Mouse (Mus musculus) limb, embryonic 13.5 days (tissue): ENCODE results near the gene Smndc1. TPM values are rescaled to one million over a fixed set of nuclear protein-coding genes. Genes with fewer than 3 reads are reported as not detected.
A peak's percentile ranks its signal among the peaks of the same experiment; 100 is the strongest.

Source experiments
- ATAC-seq: fragments of 200-750 bp; cut with Nextera tagmentation; 2 replicates; pipeline ENCODE4 v1.8.0; 2017; ENCODE audit warnings: low read depth, moderate number of reproducible peaks, moderate TSS enrichment; ENCODE audit not compliant: low FRiP score
- H3K27ac ChIP-seq: fragments of 300-500 bp; sonication (generic); 2 replicates; pipeline ENCODE4 v1.5.1; 2015; ENCODE audit warnings: inconsistent platforms, mild to moderate bottlenecking, moderate library complexity
- H3K27me3 ChIP-seq: fragments of 300-500 bp; sonication (generic); 2 replicates; pipeline ENCODE4 v1.6.1; 2015; ENCODE audit warnings: mild to moderate bottlenecking, inconsistent platforms
- H3K36me3 ChIP-seq: fragments of 300-500 bp; sonication (generic); 2 replicates; pipeline ENCODE4 v1.6.1; 2015; ENCODE audit warnings: inconsistent platforms, mild to moderate bottlenecking, moderate library complexity
- H3K4me1 ChIP-seq: fragments of 300-500 bp; sonication (generic); 2 replicates; pipeline ENCODE4 v1.6.1; 2015; ENCODE audit warnings: inconsistent platforms
- H3K4me2 ChIP-seq: fragments of 300-500 bp; sonication (generic); replicated peaks from 2 replicates; pipeline ENCODE4 v1.6.1; 2015; ENCODE audit warnings: inconsistent platforms, mild to moderate bottlenecking, moderate library complexity
- H3K4me3 ChIP-seq: fragments of 300-500 bp; sonication (generic); 2 replicates; pipeline ENCODE4 v1.5.1; 2015; ENCODE audit warnings: moderate library complexity, mild to moderate bottlenecking, inconsistent platforms
- H3K9ac ChIP-seq: fragments of 300-500 bp; sonication (generic); 2 replicates; pipeline ENCODE4 v1.6.1; 2015; ENCODE audit warnings: mild to moderate bottlenecking, inconsistent platforms
- H3K9me3 ChIP-seq: fragments of 300-500 bp; sonication (generic); 2 replicates; pipeline ENCODE4 v1.6.1; 2016; ENCODE audit warnings: inconsistent platforms
- WGBS: fragments of 180-500 bp; shearing (Covaris S2); methylation state at CpG from one replicate; pipeline ENCODE4 v1.1.7; 2015; 5-methylcytosine and 5-hydroxymethylcytosine counted together
- polyA plus RNA-seq: library from polyadenylated mRNA; unstranded; fragments of >200 nt; fragmentation: Nextera tagmentation; extraction: Ambion mirVana; gene quantifications from 2 replicates; pipeline ENCODE4 v1.2.1, GENCODE M21; 2015

Gene Smndc1
- 41.0 and 44.8 TPM in 2 replicates for polyA plus RNA-seq

DNA sequence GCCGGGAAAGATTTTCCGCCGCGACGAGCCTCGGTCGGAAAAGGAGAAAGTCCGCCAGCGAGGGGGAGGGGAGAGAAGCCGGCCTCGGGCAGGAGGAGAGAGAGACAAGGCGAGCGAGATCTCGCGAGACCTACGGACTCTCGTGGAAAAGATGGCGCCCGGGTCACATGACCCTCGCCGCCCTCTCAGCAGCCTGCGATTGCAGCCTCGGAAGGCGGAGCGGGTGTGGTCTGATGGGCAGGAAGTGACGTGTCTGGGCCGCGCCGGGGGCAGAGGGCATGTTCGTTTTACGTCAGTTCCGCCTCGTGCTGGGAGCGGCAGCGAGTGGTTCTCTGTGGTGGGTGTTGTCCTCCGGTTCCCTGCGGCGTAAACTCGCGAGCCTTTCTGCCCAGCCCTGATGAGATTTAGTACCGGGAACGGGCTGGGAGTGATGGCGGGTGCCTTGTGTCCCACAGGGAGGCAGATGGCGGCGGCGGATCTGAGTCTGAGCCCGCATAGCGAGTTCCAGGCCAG, at the start of gene Smndc1:
Smndc1 (minus strand) TSS at position 84 of the 513 bp plus-strand sequence.
- H3K4me1 ChIP-seq, result peaks cover 15% of the 10 kb centered on the region
- H3K27me3 ChIP-seq, result no peaks in the 10 kb centered on the region
- peak within 1 kb of the TSS; percentile 99 for H3K4me3 ChIP-seq
- H3K4me2 ChIP-seq, result peak within 1 kb of the TSS; percentile 79
- peaks cover 34% of the 10 kb centered on the region for H3K36me3 ChIP-seq
- no peaks in the 10 kb centered on the region for H3K9me3 ChIP-seq
- ATAC-seq, result peak; percentile 97
- peak within 1 kb of the TSS; percentile 99 for H3K27ac ChIP-seq
- H3K9ac ChIP-seq, result peak within 1 kb of the TSS; percentile 99
- WGBS, result 0% methylated on average over 48 of the region's 48 CpGs

GRCm38 (mm10) chr19:53439340-53439739, 49.0 kb upstream of the Smndc1 start:
- no peaks in the 10 kb centered on the region for H3K36me3 ChIP-seq
- WGBS, result 67% methylated on average over 7 of the region's 7 CpGs
- ATAC-seq, result no peak
- H3K4me3 ChIP-seq, result no peak overlapping the region
- H3K9ac ChIP-seq, result no peak overlapping the region
- no peak overlapping the region for H3K4me2 ChIP-seq
- H3K9me3 ChIP-seq, result no peaks in the 10 kb centered on the region
- no peaks in the 10 kb centered on the region for H3K27me3 ChIP-seq
- no peak overlapping the region for H3K27ac ChIP-seq
- peaks cover 8% of the 10 kb centered on the region for H3K4me1 ChIP-seq

- H3K4me3 ChIP-seq, result no peak overlapping the region
- peaks cover 4% of the 10 kb centered on the region; the same call in 1 of the 2 replicates for H3K4me1 ChIP-seq
- H3K27ac ChIP-seq, result no peak overlapping the region
- H3K4me2 ChIP-seq, result no peak overlapping the region
- no peaks in the 10 kb centered on the region for H3K36me3 ChIP-seq
- H3K9ac ChIP-seq, result no peak overlapping the region
- H3K9me3 ChIP-seq, result no peaks in the 10 kb centered on the region
- ATAC-seq, result no peak
- 91% methylated on average over 8 of the region's 8 CpGs for WGBS
- H3K27me3 ChIP-seq, result no peaks in the 10 kb centered on the region
Measured at GRCm38 (mm10) chr19:53437991-53438390, 47.6 kb upstream of the Smndc1 start.

DNA sequence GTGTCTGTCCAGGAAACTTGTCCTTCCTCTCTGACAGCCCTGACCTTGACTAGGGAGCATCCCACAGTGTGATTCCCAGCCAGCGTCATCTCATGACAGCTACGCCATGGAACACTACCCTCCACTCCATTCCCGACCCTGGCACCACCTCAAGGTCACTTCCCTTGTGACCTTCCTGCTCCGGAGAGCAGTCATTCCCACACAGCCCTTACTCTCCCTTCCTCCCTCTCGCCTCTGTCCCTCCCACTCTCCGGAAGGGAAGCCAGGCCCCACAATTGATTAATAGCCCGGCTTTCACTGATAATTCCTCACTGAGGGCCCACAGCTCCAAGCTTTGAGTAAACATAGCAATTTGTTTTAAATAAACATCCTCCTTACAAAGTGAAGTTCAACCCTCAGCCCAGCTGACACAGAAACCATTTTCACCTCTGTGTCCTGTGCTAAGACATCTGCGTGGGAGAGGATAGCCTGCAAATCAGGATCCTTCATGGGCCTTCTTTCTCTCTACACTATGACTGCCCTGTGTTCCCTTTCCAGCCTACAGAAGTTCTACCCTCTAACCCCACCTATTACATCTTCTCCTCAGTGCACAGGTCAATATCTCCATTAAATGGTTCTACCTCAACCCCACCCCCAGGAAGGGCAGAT, 47.1 kb upstream of the Smndc1 start:
- Histone ChIP-seq H3K9me3 (no peaks in the 10 kb centered on the region), H3K27me3 (no peaks in the 10 kb centered on the region), H3K4me3 (no peak overlapping the region), H3K4me1 (peaks cover 4% of the 10 kb centered on the region; the same call in 1 of the 2 replicates), H3K4me2 (no peak overlapping the region), H3K27ac (no peak overlapping the region), H3K9ac (no peak overlapping the region), H3K36me3 (no peaks in the 10 kb centered on the region)
- WGBS, result 30% methylated on average over 8 of the region's 8 CpGs
- no peak for ATAC-seq

GRCm38 (mm10) chr19:53433949-53434689, 43.7 kb upstream of the Smndc1 start:
- no peaks in the 10 kb centered on the region for H3K4me1 ChIP-seq
- WGBS, result 74% methylated on average over 10 of the region's 10 CpGs
- no peak overlapping the region for H3K4me2 ChIP-seq
- H3K36me3 ChIP-seq, result no peaks in the 10 kb centered on the region
- H3K4me3 ChIP-seq, result no peak overlapping the region
- no peak overlapping the region for H3K27ac ChIP-seq
- H3K9me3 ChIP-seq, result no peaks in the 10 kb centered on the region
- ATAC-seq, result no peak
- H3K9ac ChIP-seq, result no peak overlapping the region
- H3K27me3 ChIP-seq, result no peaks in the 10 kb centered on the region

DNA sequence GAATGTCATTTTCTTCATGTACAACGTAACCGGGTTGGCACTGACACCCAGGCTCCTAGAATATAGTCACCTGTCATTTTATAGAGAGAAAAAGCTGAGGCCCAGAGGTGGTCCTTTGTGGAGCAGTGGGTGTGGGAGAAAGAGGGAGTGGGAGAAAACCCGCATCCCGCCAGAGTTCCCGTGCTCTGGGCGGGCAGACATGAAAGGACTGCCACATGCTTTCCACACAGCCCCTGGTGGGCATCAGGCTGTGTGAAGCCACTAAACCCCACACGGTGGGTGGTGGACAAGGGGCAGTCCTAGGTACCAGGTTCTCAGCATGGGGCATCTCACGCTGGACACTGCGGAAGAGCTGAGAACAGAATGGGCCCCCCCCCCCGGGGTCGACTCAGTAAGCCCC, 40.6 kb upstream of the Smndc1 start:
- H3K9me3 ChIP-seq, result no peaks in the 10 kb centered on the region
- H3K27ac ChIP-seq, result no peak overlapping the region
- H3K9ac ChIP-seq, result no peak overlapping the region
- H3K36me3 ChIP-seq, result no peaks in the 10 kb centered on the region
- no peak for ATAC-seq
- H3K4me2 ChIP-seq, result no peak overlapping the region
- H3K4me3 ChIP-seq, result no peak overlapping the region
- peaks cover 12% of the 10 kb centered on the region for H3K4me1 ChIP-seq
- 84% methylated on average over 11 of the region's 11 CpGs for WGBS
- no peaks in the 10 kb centered on the region for H3K27me3 ChIP-seq

DNA sequence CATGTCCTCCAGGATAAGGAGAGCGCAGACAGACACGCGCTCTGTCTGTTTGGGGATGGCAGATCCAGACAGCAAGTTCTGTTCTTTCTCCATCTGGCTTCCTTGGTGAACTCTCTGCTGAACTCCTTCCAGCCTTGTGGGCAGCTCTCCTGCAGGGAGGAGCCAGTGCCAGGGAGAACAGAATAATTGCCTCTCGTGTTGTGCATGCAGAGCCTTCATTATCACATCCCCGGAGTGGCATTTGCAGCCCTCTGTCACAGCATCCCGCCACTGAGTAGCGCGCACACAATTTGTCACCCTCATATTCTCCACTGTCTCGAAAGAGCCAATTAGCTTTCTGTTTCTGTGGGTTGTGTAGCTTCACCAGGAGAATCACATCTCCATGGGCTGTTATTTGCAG, 40.0 kb upstream of the Smndc1 start:
- Histone ChIP-seq H3K27me3 (no peaks in the 10 kb centered on the region), H3K4me3 (no peak overlapping the region), H3K36me3 (no peaks in the 10 kb centered on the region), H3K9ac (no peak overlapping the region), H3K9me3 (no peaks in the 10 kb centered on the region), H3K4me2 (no peak overlapping the region), H3K27ac (no peak overlapping the region), H3K4me1 (peaks cover 12% of the 10 kb centered on the region)
- ATAC-seq, result no peak
- 69% methylated on average over 9 of the region's 9 CpGs for WGBS

GRCm38 (mm10) chr19:53427817-53428216, 37.4 kb upstream of the Smndc1 start:
- no peak overlapping the region for H3K4me3 ChIP-seq
- H3K27me3 ChIP-seq, result 0 out of 2 replicates have a peak, but pooled peaks cover 4% of the 10 kb centered on the region
- no peak overlapping the region for H3K4me2 ChIP-seq
- H3K4me1 ChIP-seq, result peaks cover 31% of the 10 kb centered on the region
- WGBS, result 55% methylated on average over 8 of the region's 8 CpGs
- no peak for ATAC-seq
- no peak overlapping the region for H3K27ac ChIP-seq
- H3K36me3 ChIP-seq, result no peaks in the 10 kb centered on the region
- H3K9me3 ChIP-seq, result no peaks in the 10 kb centered on the region
- H3K9ac ChIP-seq, result no peak overlapping the region; the same call in 1 of the 2 replicates

DNA sequence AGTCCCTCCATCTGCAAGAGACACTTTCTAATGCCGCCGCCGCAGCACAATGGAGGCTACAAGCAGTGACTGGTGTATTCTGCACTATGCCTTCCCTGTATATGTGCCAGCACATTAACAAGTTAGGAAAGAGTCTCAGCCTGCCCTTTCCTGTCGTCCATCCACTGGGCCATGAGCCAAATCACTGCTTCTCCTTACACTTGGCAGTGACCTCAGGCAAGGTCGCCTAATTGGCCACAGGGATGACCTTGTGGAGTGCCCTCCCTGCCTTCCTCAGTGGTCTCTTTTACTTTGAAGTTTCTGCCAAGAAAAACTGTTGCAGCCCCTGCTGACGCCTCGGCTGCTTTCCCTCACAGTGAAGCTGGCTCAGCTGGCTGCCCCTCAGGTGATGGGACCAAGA, 37.0 kb upstream of the Smndc1 start:
- ATAC-seq, result no peak

DNA sequence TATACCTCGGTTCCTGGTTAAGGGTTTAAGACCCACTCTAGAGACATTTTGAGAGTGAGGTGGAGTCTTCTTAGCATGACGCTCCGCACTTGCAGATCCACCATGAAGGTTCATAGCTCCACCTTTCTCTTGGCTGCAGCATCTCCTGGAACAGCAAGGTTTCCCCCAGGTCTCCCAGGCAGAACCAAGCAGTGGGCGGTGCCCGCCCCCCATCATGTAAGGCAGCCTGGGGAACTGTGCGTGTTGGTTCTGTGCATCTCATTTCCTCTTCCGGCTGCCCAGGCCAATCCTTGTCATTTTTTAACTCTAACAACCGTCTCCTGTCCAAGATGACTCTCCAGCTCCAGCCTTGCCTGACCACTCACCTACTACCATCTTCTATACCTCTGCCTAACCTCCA, 35.4 kb upstream of the Smndc1 start:
- no peak overlapping the region for H3K4me2 ChIP-seq
- ATAC-seq, result no peak
- H3K4me1 ChIP-seq, result peaks cover 41% of the 10 kb centered on the region
- WGBS, result 87% methylated on average over 8 of the region's 8 CpGs
- no peaks in the 10 kb centered on the region for H3K9me3 ChIP-seq
- no peaks in the 10 kb centered on the region for H3K36me3 ChIP-seq
- H3K9ac ChIP-seq, result no peak overlapping the region
- no peak overlapping the region for H3K27ac ChIP-seq
- H3K4me3 ChIP-seq, result no peak overlapping the region
- 0 out of 2 replicates have a peak, but pooled peaks cover 4% of the 10 kb centered on the region for H3K27me3 ChIP-seq

More for the DNA sequence above, 37.0 kb upstream of the Smndc1 start:
- H3K27me3 ChIP-seq, result 0 out of 2 replicates have a peak, but pooled peaks cover 4% of the 10 kb centered on the region
- H3K4me2 ChIP-seq, result no peak overlapping the region
- no peaks in the 10 kb centered on the region for H3K9me3 ChIP-seq
- H3K36me3 ChIP-seq, result no peaks in the 10 kb centered on the region
- H3K27ac ChIP-seq, result no peak overlapping the region
- H3K4me3 ChIP-seq, result no peak overlapping the region
- 48% methylated on average over 7 of the region's 7 CpGs for WGBS
- peaks cover 32% of the 10 kb centered on the region for H3K4me1 ChIP-seq
- H3K9ac ChIP-seq, result no peak overlapping the region

- ATAC-seq, result no peak
- Histone ChIP-seq H3K4me3 (no peak overlapping the region), H3K9ac (peak overlapping the region; percentile 13; the same call in 1 of the 2 replicates), H3K9me3 (no peaks in the 10 kb centered on the region), H3K4me1 (peaks cover 44% of the 10 kb centered on the region), H3K36me3 (no peaks in the 10 kb centered on the region), H3K4me2 (peak overlapping the region; percentile 30), H3K27me3 (0 out of 2 replicates have a peak, but pooled peaks cover 4% of the 10 kb centered on the region), H3K27ac (no peak overlapping the region)
- 43% methylated on average over 18 of the region's 18 CpGs for WGBS
Measured at GRCm38 (mm10) chr19:53424629-53425028, 34.3 kb upstream of the Smndc1 start.

GRCm38 (mm10) chr19:53423816-53424465, 33.6 kb upstream of the Smndc1 start:
- WGBS, result 63% methylated on average over 17 of the region's 17 CpGs

More at GRCm38 (mm10) chr19:53423816-53424465, 33.6 kb upstream of the Smndc1 start:
- Histone ChIP-seq H3K4me1 (peaks cover 44% of the 10 kb centered on the region), H3K9me3 (no peaks in the 10 kb centered on the region), H3K36me3 (no peaks in the 10 kb centered on the region), H3K4me3 (no peak overlapping the region), H3K4me2 (peak overlapping the region; percentile 32), H3K27me3 (0 out of 2 replicates have a peak, but pooled peaks cover 4% of the 10 kb centered on the region), H3K9ac (no peak overlapping the region), H3K27ac (no peak overlapping the region)
- ATAC-seq, result no peak
